Mouse (Mus musculus) left cerebral cortex, adult 18-20 months (tissue): ENCODE data around the gene Ppm1j. TPM values are rescaled to one million over a fixed set of nuclear protein-coding genes. Genes with fewer than 3 reads are reported as not detected.

Experiments
- DNase-seq, 2 experiments: peaks; one replicate each; pipeline ENCODE4 v3.0.0; 2021 to 2022; ENCODE audit warnings: low spot score in 2 of 2, mixed read lengths in 1 of 2
- total RNA-seq, 2 experiments: library from RNA; stranded (reverse); gene quantifications; 2 replicates each; pipeline ENCODE4 v1.2.3; 2021

Ppm1j gene
- total RNA-seq, 2 experiments from 2014 or later = 0.70 to 1.4 TPM

GRCm38 (mm10) chr3:104782061-104782681 is 1.3 kb downstream of the Ppm1j start:
- no peak for DNase-seq

DNA sequence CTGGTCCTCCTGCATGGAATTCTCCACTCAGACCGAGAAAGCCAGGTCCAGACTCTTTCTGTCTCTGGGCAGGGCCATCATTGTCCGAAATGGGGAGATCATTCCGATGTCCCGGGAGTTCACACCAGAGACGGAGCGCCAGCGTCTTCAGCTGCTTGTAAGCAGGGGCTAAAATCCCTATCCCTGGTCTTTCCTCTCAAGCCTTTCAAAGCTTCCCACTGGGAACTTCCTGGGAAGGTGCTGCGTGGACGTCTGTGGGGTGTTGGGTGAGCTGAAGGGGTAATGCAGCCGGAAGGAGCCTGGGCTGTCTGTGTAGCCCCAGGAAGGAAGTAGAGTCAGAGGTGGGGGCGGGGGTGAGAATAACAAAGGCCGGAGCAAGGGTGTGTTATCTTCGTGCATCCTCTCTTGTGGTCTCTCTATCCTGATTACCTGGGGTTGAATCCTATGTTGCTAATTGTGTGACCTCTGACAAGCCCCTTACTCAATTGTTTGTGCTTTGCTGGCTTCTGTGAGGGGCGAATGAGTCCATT is 3.2 kb downstream of the Ppm1j start:
- DNase-seq = no peak

GRCm38 (mm10) chr3:104785284-104785683 is 4.4 kb downstream of the Ppm1j start:
- no peak for DNase-seq

GRCm38 (mm10) chr3:104788075-104788474 is 7.2 kb downstream of the Ppm1j start, which contains the start of gene Rhoc:
TSS of gene Rhoc (plus strand) at chr3:104788375.
- no peak for DNase-seq

DNA sequence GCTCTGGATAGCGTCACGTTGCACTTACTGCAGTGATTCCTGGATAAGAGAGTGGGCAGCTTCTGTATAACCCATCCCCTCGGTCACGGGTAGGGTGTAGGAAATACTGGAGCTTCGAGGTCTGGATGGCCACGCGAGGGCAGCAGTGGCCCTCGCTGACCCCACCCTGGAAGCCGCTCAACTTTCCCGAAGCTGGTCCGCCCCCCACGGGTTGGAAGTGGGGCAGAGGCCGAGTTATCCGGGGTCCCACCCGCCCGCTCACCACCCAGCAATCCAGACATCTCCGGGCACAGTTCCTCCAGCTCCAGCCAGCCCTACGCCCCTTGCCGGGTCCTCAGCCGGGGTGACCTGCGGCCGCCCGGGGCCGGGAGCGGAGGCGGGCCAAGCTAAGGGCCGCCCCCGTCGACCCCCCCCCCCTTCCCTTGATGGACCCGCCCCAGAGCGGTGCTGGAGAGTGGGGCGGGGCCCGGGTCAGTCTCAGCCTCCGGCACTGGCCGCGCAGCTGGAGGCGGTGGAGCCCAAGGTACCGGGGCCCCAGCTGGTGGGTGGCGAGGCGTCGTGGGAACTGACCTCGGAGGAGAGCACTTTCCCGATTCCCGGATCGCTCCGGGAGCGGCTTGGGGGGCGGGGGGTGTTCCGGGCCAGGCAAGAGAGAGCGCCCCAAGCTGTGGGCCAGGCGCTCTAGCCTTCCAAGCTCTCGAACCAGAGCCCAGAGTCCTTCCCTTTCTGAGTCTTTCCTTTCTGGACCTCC is 7.9 kb downstream of the Ppm1j start:
- DNase-seq = peak; percentile 39 to 45

DNA sequence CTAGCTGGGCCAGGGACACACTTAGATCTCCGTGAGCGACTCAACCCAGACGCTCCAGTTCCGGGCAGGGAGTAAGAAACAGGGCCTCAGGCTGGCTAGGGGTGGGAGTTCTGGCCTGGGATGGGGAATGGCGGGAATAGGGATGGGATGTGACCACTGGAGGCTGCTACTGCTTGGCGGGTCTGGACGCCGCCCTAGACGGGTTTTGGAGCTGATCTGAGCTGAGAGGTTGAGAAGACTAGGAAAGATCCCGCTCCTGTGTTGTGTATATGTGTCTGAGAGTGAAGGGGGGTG is 8.4 kb downstream of the Ppm1j start:
- DNase-seq = no peak

DNA sequence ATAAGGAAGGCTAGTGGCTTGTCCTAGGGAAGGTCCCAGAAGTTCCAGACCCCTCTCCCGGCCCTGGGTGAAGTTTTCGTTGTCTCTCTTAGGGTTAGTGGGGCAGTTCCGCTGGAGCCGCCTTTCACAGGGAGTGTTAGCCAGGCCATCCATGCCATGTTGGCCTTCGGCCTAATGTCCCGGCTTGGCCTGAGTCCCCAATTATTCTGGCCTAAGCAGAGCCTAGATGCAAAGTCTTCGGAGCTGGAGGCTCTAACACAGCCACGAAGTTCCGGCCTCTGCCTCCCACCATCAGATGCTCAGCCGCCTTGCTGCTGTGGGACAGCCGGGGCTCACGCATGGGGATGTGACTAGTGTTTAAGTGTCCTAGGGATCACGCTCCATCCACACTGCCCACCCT is 9.0 kb downstream of the Ppm1j start:
- DNase-seq = peak; percentile 17 to 34

GRCm38 (mm10) chr3:104790401-104790937 is 9.6 kb downstream of the Ppm1j start:
- DNase-seq = peak; percentile 69

DNA sequence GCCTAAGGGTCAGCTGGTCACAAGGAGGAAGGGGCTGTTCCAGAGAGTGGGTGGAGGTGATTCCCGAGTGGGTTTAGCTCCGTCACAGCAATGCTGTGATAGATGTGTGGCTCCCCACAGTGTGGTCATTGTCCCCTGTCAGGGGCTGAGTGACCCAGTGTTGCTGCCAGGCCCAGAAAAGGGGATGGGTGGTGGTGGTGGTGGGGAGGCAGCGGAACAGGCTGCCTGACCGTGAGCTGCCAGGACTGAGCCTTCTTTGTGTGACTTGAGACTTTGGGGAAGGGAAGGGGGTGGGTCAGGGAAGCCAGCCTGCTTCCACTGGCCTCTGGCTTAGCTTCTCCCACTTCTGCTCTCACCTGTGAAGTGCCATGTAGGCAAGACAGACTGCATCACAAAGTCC is 10.2 kb downstream of the Ppm1j start:
- no peak for DNase-seq

GRCm38 (mm10) chr3:104791671-104792070 is 10.8 kb downstream of the Ppm1j start:
- peak; percentile 37 to 53 for DNase-seq

DNA sequence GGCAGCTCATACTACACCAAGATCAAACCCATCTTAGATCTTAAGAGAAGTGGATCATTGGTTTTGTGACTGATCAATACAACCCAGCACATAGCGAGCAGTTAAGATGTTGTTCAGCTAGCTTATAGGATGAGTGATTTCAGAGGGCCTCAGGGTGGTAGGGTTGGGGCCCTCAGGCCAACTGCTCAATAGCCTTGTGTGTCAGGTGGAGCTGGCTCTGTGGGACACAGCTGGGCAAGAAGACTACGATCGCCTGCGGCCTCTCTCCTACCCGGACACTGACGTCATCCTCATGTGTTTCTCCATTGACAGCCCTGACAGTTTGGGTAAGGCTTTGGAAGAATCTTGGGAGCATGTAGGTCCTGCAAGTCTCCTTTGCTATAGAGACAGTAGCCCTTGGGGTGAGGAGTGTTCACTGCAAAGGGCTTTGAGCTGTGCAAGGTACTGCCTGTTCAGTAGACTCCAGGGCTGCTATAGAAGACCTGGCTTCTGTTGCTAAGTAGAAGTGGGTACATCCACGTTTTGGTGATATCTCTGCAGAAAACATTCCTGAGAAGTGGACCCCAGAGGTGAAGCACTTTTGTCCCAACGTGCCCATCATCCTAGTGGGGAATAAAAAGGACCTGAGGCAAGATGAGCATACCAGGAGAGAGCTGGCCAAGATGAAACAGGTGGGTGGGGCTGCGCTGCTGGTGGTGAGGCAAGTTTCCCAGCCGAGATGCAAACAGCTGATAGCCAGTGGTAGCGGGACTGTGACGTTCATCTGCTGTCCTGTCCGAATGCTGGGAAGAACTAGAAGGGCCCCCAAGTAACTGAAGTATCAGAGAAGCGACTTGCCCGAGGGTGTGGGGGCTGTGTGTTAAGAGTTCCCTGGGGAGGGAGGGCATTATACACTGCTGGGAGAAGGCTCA is 11.8 kb downstream of the Ppm1j start:
- no peak for DNase-seq

DNA sequence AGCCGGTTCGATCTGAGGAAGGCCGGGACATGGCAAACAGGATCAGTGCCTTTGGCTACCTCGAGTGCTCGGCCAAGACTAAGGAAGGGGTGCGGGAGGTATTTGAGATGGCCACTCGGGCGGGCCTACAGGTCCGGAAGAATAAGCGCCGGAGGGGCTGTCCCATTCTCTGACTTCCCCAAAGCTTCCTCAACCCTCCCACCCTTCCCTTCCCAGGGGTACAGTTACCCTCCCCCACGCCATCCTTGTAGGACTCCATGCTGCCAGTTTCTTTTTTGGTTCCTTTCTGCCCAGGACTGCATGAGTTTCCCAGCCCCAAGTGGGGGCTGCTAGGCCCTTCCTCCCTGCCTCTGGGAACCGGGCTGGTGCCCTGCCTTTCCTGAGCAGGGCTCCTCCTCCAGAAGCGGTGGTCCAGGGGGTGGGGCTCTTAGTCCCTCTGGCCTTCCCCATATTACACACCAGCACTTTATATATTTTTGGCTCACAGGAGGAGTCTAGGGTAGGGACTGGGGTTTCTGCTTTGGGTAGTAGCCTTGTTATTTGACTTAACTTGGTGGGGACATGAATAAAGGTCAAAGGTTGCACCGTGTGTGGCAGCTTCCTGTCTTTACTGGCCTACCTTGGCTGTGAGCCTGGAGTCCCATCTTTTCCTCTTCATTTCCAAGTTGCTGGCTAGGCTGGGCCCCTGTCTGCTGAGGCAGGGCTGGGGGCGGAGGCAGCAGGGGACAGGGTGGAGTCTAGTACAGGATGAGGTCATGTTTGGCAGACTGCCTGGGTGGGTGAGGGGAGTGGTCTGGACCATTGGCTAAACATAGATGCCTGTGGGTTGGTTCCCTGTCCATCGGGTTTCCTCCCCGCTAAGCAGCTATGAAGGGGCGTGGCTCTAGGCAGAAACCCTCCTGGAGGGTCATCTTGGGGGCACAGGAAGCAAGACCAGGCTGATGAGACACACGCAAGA is 13.3 kb downstream of the Ppm1j start:
- peak; percentile 42 to 52 for DNase-seq

DNA sequence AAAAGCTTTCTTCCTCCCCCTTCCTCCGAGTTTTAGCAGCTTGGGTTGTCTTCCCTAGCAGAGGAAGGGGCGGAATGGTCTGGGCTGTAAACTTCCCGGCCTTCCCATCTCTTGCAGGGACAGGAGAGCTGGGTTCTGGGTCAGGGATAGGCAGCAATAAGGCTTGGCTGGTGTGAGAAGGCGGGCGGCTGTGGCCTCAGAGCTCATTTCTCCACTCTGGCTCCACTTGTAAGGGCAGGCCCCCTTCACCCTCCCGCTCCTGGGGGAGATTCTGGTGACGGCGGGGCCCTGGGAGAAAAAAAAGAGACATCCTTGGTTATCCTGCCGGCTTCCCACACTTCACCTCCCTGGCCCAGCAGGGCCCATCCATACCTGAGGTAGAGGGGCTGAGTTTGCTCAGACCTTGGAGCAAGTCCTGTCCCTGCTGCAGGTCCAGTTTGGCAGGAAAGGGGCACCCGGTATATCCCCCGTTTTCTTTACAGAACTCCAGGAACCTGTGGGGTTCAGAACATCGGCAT is 14.2 kb downstream of the Ppm1j start:
- DNase-seq = no peak

DNA sequence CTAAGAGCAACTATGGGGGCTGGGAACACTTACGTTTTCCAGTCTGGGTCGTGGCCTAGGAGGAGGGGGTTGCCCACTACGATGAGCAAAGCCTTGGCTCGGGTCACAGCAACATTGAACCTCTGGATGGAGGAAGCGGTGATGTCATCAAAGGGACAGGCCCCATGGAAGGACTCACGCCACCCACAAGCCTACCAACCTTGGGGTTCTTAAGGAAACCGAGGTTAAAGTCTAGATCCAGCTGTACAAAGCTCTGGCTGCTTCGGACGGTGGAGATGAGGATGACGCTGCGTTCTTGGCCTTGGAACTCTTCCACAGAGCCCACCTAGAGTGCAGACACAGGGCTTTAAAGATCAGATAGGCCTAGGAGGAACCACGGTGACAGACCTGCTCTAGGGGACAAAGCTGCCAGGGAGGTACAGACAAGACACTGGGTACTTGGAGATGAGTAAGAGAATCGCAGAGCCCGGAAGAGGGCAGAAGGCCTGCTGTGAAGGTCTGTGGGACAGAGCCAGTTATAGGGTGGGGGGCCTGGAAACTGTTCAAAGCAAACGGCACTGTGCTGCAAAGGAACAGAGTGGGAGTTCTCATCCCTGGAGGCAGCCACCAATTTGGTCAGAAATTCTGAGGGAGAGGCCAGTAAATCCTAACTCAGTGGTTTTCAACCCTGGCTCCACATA is 14.9 kb downstream of the Ppm1j start:
- no peak for DNase-seq

DNA sequence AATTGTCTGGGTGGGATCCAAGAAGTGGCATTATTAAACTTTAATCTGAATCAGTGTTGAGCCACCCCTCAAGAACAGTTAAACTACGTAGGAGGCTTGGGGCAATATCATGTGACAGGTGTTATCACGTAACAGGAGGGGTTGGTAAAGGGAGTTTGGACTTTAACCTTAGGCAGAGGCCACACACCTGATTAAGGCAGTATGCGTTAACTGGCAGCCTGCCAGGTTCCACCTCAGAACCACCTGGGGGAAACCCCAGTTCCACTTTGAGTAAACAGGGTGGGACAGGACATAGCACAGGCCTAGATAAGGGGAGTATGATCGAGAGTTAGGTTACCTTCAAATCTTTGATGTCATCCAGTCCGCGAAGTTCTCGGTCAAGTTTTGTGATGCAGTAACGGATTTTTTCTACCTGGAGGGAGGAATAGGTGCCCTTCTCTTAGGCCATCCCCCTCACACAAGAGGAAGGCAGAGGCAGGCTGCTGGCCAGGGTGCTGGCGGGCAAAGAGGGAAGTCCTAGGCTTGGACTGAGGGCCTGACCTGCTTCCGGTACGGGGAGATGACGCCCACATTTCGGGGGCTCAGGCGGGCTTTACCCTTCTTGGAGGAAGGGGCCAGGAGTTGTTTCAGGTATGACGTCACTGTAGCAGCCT is 15.7 kb downstream of the Ppm1j start:
- no peak for DNase-seq

DNA sequence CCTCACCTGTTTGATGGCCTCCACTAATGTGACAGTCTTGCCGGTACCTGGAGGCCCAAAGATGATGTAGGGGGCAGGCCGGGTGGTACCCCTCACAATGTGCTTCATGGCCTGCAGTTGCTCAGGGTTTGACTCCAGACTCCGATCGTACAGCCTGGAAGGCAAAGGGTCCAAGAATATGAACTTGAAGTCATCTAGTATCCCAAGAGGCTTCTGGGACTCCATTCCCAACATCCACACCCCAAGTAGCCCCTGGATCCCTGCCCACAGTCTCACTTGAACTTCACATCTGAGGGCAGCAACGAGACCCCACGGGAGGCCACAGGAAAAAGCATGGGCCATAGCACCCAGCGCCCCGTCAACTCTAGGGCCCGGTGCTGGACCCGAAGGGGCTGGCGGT is 19.8 kb downstream of the Ppm1j start:
- DNase-seq = no peak

- no peak for DNase-seq
Measured at GRCm38 (mm10) chr3:104801481-104801880, 20.6 kb downstream of the Ppm1j start.

DNA sequence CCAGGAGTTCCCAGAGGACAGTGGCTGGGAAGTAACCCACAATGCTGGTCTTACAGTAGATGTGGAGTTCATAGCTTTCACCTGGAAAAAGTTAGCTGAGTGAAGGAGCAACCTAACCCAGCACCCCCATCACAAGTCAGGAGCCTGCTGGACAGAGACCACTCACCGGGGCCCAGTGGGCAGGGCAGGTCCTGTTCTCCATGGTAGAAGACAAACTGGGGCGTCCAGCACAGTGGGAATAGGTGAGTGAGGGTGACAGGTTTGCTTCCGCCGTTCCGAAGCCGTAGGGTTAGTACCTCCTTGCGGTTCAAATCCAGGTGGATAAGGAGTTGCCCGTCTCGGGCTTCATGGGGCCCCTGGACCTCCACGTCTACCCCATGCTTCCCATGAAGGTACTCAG is 23.5 kb downstream of the Ppm1j start:
- DNase-seq = no peak

GRCm38 (mm10) chr3:104805539-104805938 is 24.7 kb downstream of the Ppm1j start:
- DNase-seq = no peak
